Mouse (Mus musculus) large intestine, adult 2 months (tissue): ENCODE results near the gene Zswim3. TPM values are rescaled to one million over a fixed set of nuclear protein-coding genes. Genes with fewer than 3 reads are reported as not detected.

ENCODE experiments used
- DNase-seq: peaks from one replicate; pipeline ENCODE4 v3.0.0-alpha.2; 2012; ENCODE audit warnings: low read depth, low spot score
- WGBS: fragments of 180-500 bp; shearing (Covaris S2); methylation state at CpG from one replicate; pipeline ENCODE4 v1.1.7; 2018; 5-methylcytosine and 5-hydroxymethylcytosine counted together
- polyA plus RNA-seq: library from polyadenylated mRNA; depleted of rRNA; stranded (reverse); fragments of >200 nt; gene quantifications from 2 replicates; pipeline ENCODE4 v1.2.3, GENCODE M21; 2012; rRNA removed

The Zswim3 gene
- polyA plus RNA-seq: 4.0 and 4.8 TPM in 2 replicates

DNA sequence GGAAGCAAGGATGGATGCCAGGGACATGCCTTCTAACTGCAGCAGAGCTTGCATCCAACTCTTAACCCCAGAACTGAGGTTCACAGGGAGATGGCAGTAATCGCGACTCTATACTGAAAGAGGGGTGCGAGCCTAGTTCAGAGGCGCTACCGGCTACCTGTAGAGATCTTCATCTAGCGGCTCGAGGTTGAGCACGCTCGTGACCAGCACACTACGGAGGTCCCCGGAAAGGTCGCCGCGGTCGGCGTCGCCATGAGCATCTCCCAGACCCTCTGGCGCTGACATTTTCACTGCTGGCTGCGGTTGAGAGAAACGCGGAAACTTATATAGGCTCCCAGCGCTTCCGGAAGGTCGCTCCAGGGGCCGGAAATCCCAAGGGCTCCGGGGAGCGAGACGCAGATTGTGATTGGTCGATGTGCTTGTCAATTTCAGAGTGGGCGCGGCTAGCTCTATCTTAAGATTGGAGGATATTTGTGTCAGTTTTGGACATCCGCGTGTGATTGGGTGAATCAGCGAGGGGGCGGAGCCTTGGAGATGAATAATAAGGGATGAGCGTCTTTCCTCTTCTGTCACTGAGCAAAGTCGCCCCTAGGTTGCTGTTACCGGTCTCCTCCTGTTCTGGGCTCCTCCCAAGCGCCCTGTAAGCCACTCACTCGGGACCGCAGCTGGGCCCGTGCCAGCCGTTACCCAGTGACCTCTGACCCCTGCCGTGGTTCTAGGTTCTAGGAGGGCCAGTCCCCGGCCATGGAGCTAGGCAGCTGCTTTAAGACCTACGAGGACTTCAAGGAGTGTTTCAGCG lies at the start of gene Zswim3, which contains the start of gene Acot8:
Gene Zswim3, plus strand, starts transcription at position 566 of the 799 bp plus-strand sequence.
Gene Acot8, minus strand, starts transcription at position 350 of the 799 bp plus-strand sequence.
- WGBS: under 1% methylated on average over 47 of the region's 47 CpGs
- DNase-seq: peak; percentile 97

DNA sequence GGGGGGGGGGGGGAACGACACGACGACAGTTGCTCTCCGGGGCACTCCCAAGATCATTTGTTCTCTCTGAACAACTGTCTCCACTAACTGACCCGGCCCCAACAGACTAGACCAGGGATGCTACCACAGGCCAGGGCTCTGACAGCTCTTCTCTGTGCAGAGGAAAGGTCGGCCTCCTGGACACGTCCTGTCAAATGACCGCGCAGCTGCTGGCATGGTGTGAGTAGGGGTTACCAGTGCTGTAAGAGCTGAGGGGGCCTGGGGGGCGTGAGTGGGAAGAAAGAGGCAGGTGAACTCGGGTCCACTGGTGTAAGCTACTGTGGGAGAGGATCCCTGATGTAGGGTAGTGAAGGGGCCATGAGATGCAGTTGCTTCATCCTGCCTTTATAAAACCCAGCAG lies 47.1 kb upstream of the Zswim3 start:
- WGBS: 90% methylated on average over 11 of the region's 11 CpGs
- DNase-seq: no peak

DNA sequence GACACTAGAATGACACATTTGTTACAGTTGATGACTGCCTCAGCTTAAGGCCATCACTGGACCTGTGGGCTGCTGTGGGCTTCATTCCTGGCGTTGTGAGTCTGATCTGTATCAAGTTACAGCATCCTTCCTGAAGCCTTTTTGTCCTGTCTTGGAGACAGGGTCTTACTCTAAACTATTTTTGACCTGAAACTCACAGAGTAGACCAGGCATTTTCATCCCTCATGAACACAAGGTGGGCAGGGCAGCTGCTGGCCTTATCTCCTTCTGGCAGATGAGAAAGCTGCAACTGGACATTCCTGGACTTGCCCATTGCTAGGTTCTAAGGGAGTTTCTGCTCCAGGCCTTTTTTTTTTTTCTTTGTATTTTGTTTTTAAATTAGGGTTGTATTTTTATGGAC lies 46.2 kb upstream of the Zswim3 start:
- no peak for DNase-seq
- WGBS: 74% methylated on average over 1 of the region's 1 CpGs

DNA sequence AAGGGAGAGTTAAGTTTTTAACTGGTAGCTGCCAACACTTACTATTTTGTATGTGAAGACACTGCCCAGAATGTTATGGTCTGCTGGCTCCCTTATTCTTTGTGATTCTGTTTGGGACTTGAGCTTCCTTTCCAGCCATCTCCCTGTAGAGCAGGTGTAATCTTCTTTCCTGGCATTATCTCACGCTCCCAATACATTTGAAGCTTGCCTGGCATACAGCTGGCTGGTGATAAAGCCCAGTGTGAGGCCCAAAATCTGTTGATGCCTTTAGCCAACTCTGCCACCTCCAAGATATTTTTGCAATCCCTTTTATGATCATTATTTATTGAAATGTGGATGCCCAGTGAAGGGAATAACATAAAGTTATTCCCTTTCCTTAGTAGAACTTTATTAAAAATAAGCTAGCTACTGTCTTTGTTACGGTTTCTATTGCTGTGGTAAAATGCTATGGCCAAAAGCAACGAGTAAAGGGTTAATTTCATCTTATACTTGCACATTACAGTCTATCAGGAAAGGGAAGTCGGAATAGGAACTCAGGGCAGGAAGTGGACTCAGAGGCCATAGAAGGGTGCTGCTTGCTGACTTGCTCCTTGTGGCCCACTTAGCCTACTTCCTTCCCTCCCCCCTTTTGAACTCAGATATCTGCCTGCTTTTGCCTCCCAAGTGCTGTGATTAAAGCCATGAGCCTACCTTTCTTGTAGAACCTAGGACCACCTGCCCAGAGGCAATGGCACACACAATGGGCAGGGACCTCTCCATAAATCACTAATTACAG lies 44.7 kb upstream of the Zswim3 start:
- whole genome bisulfite sequencing: 87% methylated on average over 4 of the region's 4 CpGs
- DNase-seq: no peak

DNA sequence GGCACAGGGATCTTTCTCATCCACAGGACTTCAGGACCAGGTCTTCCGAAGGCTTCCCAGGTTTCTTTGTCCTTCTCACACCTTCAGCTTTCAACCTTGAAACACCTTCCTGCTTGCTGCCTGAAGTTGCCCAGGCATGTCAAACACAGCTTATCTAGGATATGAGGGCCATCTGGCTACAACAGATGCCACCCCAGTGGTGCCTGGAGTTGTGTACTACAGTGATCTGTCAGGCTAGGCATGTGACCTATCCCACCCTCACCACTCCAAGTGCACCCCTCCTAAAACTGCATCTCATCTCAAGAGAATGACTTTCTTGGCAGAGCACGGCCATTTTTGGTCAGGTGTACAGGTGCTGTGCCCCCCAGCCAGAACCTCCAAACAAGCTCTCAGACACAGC lies 43.4 kb upstream of the Zswim3 start:
- no peak for DNase-seq
- 100% methylated on average over 2 of the region's 2 CpGs for WGBS

DNA sequence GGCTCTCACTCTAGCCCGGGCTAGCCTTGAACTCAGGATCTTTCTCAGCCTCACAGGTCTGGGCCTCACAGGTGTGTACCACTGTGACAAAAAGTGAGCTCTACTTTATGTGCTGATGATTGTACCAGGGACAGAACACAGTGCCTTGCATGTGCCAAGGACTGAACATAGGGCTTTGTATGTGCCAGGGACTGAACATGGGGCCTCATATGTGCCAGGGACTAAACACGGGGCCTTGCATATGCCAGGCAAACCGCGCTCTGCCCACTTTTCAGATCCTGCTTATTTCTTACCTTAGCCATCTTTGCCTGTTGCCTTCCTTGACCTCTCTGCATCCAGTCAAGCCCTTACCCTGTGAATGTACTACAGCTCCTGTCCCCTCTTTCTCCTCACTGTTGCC lies 42.9 kb upstream of the Zswim3 start:
- no peak for DNase-seq
- 95% methylated on average over 4 of the region's 4 CpGs for WGBS

DNA sequence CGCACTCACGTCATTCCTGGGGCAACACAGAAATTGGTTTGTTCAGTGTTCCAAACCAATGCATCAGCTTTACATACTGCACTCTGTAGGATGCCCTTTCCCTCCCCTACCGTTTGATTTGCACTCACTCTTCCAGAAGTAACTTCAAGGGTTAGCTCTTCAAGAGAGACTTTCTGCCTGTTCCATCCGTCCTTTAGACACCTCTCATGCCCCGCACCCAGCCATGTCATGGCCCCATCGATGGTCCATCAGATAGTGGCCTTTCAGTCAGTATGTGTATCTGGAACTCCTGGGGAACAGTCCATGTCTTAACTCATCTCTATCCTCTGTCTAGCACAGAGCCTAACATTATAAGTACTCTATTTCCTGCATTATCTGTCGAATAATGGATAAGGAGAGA lies 42.3 kb upstream of the Zswim3 start:
- no peak for DNase-seq
- WGBS: 84% methylated on average over 7 of the region's 7 CpGs

- no peak for DNase-seq
- 85% methylated on average over 3 of the region's 3 CpGs for WGBS
These were observed 39.1 kb upstream of the Zswim3 start for GRCm38 (mm10) chr2:164765841-164766240.

GRCm38 (mm10) chr2:164767812-164768540 lies 36.9 kb upstream of the Zswim3 start:
- 88% methylated on average over 15 of the region's 15 CpGs for WGBS
- no peak for DNase-seq

DNA sequence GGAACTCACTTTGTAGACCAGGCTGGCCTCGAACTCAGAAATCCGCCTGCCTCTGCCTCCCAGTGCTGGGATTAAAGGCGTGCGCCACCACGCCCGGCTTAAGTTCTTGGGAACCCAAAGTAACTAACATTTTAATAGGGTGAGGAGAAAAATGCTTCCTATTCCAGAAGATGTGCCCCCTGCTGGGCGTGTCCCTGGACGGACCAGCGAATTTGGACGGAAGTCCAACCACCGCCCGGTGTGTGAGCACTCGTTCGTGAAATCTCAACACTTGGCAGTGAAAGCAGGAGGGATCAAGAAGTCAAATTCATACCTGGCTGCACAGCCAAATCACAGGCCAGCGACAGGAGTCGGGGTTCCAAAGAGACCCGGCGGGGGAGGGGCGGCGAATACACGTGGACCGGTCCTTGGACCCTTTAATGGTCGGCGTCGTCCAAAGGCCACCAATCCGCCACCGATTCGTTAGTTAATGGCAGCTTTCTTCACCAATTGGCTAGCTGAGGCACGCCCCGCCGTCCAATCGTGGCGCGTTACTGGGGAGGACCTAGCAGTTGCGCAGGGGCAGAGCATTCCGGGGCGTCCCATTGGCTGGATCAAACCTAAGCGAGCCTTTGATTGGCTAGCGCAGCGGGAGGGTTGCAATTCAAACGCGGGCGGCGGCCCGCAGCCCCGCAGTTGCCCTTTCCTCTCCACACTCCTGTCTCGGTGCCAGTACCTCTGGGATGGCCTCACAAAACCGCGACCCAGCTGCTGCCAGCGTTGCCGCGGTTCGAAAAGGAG lies 35.5 kb upstream of the Zswim3 start, which contains the start of gene Ube2c:
Gene Ube2c, plus strand, starts transcription at position 641 of the 780 bp plus-strand sequence.
- 1% methylated on average over 53 of the region's 53 CpGs for WGBS
- DNase-seq: peak; percentile 96

DNA sequence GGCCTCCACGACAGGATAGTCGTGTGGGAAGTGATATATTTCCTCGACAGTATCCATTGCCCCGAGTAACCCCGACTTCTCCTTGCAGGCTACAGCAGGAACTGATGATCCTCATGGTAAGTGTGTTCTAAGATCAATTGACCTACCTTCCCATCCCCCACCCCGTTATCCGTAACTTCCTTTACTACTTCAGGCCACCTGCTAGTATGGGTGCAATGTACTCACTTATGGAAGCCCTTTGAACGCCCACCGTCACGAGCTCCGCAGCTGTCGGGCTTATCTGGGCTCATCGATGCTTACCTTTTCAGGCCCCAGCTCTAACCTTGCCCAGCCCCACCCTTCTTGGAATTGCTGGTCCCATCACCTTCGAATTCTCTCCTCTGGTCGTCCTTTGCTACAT lies 34.6 kb upstream of the Zswim3 start:
- no peak for DNase-seq
- WGBS: under 1% methylated on average over 15 of the region's 15 CpGs

DNA sequence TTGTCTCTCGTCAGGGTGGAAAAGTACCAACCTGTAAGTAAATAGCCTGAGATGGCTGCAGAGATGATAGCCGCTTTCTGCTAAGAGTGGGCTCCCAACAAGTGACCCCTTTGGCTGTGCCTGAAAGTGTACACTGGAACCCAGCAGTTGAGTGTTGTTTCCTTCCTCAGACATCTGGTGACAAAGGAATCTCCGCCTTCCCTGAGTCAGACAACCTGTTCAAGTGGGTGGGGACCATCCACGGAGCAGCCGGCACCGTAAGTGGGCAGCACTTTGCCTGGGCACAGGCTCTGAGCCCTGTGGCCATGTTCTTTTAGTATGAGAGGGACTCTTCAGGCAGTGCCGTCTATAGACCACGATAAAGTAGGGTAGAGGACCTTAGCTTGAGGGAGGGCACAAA lies 33.8 kb upstream of the Zswim3 start:
- 35% methylated on average over 8 of the region's 8 CpGs for WGBS
- no peak for DNase-seq

DNA sequence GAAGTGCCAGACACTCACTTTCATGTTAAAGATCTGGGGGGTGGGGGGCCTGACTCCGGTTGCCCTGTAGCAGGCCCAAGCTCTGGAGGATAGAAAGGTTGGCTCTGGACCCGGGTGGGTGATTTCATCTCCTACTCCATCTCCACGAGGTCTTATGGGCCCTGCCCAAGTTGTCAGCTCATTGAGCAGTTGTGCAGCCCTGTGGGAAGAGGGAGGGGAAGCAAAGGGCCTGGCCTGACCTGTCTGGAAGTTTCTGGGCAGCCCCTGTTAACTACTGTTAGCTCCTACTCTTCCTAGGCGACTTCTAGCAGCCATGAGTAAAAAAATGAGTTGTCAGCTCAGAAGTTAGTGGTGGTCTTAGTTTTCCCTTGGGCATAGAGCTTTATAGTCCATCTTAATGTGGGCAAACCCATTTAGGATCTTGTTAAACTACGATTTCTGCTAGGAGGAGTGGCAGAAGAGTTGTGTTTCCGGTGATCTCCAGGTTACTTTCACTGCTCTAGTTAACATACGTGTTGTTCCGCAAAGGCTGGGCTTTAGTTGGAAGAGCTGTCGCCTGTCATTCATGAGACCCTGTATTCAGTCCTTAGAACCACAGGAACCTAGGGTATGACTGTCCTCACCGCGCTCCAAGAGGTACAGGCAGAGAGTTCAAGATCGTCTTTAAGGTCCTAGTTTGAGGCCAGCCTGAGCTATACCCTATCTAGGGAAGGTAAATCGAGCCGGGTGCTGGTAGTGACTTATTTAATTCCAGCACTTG lies 31.5 kb upstream of the Zswim3 start:
- no peak for DNase-seq
- WGBS: 71% methylated on average over 14 of the region's 14 CpGs

GRCm38 (mm10) chr2:164773989-164774364 lies 30.9 kb upstream of the Zswim3 start:
- WGBS: 33% methylated on average over 5 of the region's 5 CpGs
- no peak for DNase-seq

- no peak for DNase-seq
- WGBS: 79% methylated on average over 6 of the region's 6 CpGs
These were observed 28.8 kb upstream of the Zswim3 start for GRCm38 (mm10) chr2:164776130-164776529.

GRCm38 (mm10) chr2:164776801-164777200 lies 28.1 kb upstream of the Zswim3 start:
- WGBS: 58% methylated on average over 17 of the region's 17 CpGs
- no peak for DNase-seq

- WGBS: 75% methylated on average over 30 of the region's 30 CpGs
- no peak for DNase-seq
These were observed 27.5 kb upstream of the Zswim3 start for GRCm38 (mm10) chr2:164777246-164778014.

GRCm38 (mm10) chr2:164778015-164778287 lies 26.9 kb upstream of the Zswim3 start:
- WGBS: 93% methylated on average over 11 of the region's 11 CpGs

More at GRCm38 (mm10) chr2:164778015-164778287, 26.9 kb upstream of the Zswim3 start:
- no peak for DNase-seq
